Mouse (Mus musculus): ENCODE measurements at regions not wholly inside any gene's neighbourhood (a gene's known extent, or its start where the extent isn't known, plus 50 kb on each side); places are given as distances from the start of the nearest gene placed in this dataset.
A peak's percentile ranks its signal among the peaks of the same experiment; 100 is the strongest.

- no peak for DNase-seq (ENCODE audit: low read depth, low spot score)
Observed at GRCm38 (mm10) chr10:45957686-45958085, 380.1 kb downstream of the Hace1 start.

DNA sequence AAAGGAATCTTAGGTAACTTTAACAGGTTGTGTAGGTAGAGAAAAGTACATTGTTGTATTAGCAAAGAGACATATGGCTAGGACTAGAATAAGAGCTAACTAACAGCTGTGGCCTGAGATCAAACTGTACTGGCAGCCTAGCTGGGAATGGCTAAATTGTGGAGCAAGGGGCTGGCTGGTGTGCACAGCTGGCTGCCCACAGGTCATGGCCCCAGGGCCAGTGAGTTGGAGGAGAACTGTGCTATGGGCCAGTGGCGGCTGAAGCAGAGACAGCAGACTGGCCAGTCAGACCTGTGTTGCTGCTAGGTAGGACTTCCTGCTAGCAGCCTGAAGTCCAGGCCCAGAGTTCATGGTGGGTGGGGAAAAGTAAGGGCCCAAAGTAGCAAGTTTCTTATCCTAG is 394.6 kb downstream of the Hace1 start:
- DNase-seq (ENCODE audit: low read depth, low spot score) = no peak

DNA sequence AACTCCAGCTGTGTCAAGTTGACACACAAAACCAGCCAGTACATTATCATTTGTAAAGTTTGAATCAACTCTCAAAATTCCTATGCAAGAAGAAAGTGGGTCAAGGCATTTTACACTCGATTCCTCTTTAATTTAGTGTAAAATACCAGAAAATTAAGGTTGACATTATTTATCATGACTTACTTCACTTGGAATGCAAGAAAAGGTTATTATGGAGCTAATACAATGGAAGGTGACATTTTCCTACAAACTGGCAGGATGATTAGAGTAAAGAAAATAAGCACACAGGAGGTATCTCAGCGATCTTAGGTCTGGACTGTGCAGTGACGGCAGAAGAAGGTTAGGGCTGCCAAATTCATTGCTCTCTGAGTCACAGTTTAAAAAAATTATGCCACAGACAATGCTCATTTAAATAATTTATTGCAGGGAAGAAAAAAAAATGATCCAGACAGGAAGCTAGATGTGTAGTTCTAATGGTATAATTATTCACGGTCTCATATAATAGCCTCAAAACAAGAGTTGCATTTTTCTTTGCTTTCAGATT is 405.2 kb downstream of the Hace1 start:
- no peak for DNase-seq (ENCODE audit: low read depth, low spot score)

GRCm38 (mm10) chr10:45983671-45984335 is 406.2 kb downstream of the Hace1 start:
- DNase-seq (ENCODE audit: low read depth, low spot score) = no peak

GRCm38 (mm10) chr10:45986341-45986740 is 408.7 kb downstream of the Hace1 start:
- no peak for DNase-seq (ENCODE audit: low read depth, low spot score)

GRCm38 (mm10) chr10:46006319-46006718 is 428.7 kb downstream of the Hace1 start:
- no peak for DNase-seq (ENCODE audit: low read depth, low spot score)

- peak; percentile 32 for DNase-seq (ENCODE audit: low read depth, low spot score)
Observed at GRCm38 (mm10) chr10:46011916-46012596, 434.4 kb downstream of the Hace1 start.

- DNase-seq (ENCODE audit: low read depth, low spot score) = no peak
Observed at GRCm38 (mm10) chr10:46012599-46012998, 435.0 kb downstream of the Hace1 start.

- no peak for DNase-seq (ENCODE audit: low read depth, low spot score)
Observed at GRCm38 (mm10) chr10:46016295-46016694, 438.7 kb downstream of the Hace1 start.

- DNase-seq (ENCODE audit: low read depth, low spot score) = no peak
Observed at GRCm38 (mm10) chr10:46045474-46046093, 468.0 kb downstream of the Hace1 start.

GRCm38 (mm10) chr10:46046094-46046749 is 468.6 kb downstream of the Hace1 start:
- no peak for DNase-seq (ENCODE audit: low read depth, low spot score)

GRCm38 (mm10) chr10:46046890-46047414 is 469.3 kb downstream of the Hace1 start:
- no peak for DNase-seq (ENCODE audit: low read depth, low spot score)

GRCm38 (mm10) chr10:46047591-46047990 is 470.0 kb downstream of the Hace1 start:
- DNase-seq (ENCODE audit: low read depth, low spot score) = no peak

- peak; percentile 60 for DNase-seq (ENCODE audit: low read depth, low spot score)
Observed at GRCm38 (mm10) chr10:46057362-46058198, 480.0 kb downstream of the Hace1 start.

GRCm38 (mm10) chr10:46058199-46058472 is 480.5 kb downstream of the Hace1 start:
- DNase-seq (ENCODE audit: low read depth, low spot score) = no peak

DNA sequence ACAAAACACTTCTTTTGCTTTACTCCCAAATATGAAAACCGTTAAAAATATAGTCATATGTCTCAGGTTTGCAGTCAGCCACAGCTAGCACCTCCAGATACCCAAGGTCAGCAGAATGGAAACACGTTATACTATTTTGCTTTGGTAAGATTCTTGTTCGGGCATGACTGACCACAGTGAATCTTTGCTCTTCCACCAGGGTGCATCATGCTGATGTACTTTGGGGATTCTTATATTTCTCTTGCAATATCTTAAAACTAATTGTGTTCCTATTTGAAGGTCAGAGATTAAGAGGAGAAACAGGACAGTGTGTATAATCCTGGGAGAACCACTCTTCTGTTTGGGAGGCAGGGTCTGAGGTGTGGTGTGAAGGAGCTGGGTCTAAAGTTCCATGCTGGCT is 481.7 kb downstream of the Hace1 start:
- no peak for DNase-seq (ENCODE audit: low read depth, low spot score)

DNA sequence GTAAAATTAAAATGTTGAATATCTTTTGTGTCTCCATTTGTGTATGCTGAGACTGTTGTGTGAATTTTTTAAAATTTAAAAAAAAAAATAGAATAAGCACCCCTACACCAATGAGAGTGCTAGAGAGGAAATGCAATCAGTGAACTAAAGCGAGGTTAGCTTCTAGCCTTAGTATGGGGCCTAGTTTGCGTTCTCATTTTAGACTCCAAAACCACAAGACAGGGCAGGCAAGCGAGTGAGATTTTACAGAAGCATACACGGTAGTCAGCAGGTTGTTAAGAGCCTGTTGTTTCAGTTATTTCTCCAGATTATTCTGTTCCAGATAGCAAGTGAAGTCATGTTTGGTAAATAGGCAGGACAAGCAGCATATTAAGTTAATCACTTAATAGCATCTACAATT is 486.2 kb downstream of the Hace1 start:
- DNase-seq (ENCODE audit: low read depth, low spot score) = no peak

DNA sequence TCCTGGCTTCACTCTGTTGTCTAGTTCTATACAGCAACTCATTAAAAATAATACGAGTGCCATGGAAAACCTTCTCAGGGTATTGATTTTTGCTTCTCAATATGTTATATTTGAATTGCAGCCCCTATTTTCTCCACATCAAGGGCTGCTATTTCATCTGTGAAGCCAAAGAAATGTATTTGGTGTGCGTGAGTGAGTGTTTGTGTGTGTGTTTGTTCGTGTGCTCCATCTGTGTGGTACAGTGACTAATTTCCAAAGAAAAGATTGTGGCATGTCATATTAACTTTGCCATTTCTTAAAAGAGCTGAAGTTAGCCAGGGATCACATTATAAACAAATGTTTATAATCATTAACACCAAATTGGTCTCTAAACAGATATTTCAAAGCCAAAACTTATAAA is 493.1 kb downstream of the Hace1 start:
- no peak for DNase-seq (ENCODE audit: low read depth, low spot score)

DNA sequence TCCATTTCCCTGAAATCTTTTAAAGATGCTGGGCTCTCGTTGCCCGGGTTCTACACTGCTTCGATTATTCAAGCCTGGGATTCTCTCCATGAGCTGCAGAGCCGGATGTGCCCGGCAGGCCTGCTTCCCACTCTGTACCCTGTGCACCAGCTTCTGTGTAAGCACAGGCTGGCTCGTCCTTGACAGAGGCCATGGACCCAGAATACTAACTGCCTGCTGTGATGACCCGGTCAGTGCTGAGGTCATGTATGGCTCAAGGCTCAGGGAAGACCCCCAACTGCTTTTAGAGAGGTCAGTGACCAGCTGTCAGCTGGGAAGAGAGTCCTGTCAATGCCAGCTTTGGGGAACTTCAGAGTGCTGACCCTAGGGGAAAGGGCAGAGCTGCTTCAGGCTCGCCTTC is 493.6 kb downstream of the Hace1 start:
- DNase-seq (ENCODE audit: low read depth, low spot score) = no peak

GRCm38 (mm10) chr10:46071810-46072549 is 494.4 kb downstream of the Hace1 start:
- DNase-seq (ENCODE audit: low read depth, low spot score) = no peak

Measured in retina, postnatal 7 days (tissue).